Mouse (Mus musculus): ENCODE results near the gene Krtap19-2. TPM values are rescaled to one million over a fixed set of nuclear protein-coding genes. Genes with fewer than 3 reads are reported as not detected.

The Krtap19-2 gene
- polyA plus RNA-seq, 1 experiment from 2014 or later: not detected

GRCm38 (mm10) chr16:88847363-88847762, 26.7 kb downstream of the Krtap19-2 start:
- DNase-seq (ENCODE audit: low spot score) (no peak), ATAC-seq (ENCODE audit: low FRiP score) (no peak)
- no peaks in the 10 kb centered on the region for H3K4me1 ChIP-seq (replicated peaks; ENCODE audit: control insufficient read depth, insufficient read depth, low read length)

GRCm38 (mm10) chr16:88826978-88827377, 47.1 kb downstream of the Krtap19-2 start:
- 58% methylated on average over 3 of the region's 3 CpGs for WGBS
- H3K4me3 ChIP-seq (ENCODE audit: low read depth, low read length): no peak overlapping the region

More at GRCm38 (mm10) chr16:88847363-88847762, 26.7 kb downstream of the Krtap19-2 start:
- Histone ChIP-seq H3K9ac (ENCODE audit: low read depth, low read length) (no peak overlapping the region), H3K4me3 (ENCODE audit: low read depth, low read length) (no peak overlapping the region), H3K27ac (ENCODE audit: low read depth, low read length) (no peak overlapping the region), H3K27me3 (ENCODE audit: control insufficient read depth, insufficient read depth, low read length) (no peaks in the 10 kb centered on the region), H3K9me3 (ENCODE audit: control insufficient read depth, low read length) (no peaks in the 10 kb centered on the region), H3K4me2 (replicated peaks; ENCODE audit: low read depth, low read length) (no peak overlapping the region), H3K36me3 (ENCODE audit: control insufficient read depth, insufficient read depth, low read length) (no peaks in the 10 kb centered on the region)
- WGBS: 97% methylated on average over 1 of the region's 1 CpGs

DNA sequence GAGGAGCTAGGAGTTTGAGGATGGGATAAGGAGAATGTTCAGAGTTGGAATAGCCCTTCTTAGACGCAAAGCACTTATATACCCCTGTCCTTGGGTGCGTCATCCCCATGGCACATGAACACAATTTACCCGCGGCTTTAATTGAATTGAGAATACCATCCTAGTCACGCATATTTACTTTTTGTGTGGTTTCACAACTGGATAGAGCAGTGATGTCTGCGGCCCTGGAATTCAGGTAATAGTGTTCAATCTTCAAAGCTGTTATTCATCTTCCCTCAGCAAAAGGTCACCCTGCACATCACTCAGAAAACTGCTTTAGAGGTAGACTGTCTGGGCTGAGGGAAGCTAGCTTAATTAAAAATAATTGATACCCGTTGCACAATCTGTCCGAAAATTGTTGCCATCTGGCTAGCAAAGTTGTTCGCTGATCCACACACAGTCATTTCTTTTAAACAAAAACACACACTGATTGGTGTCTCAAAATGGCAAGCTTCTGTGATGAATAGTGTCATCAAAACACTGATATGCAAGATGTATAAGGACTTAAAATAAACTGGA, 47.9 kb downstream of the Krtap19-2 start, which contains the start of gene Krtap14:
TSS of gene Krtap14 (minus strand) at position 51 of the 558 bp plus-strand sequence.
- no peak within 1 kb of the TSS for H3K4me2 ChIP-seq (replicated peaks; ENCODE audit: low read depth, low read length)
- no peak within 1 kb of the TSS for H3K27ac ChIP-seq (ENCODE audit: low read depth, low read length)
- H3K27me3 ChIP-seq (ENCODE audit: control insufficient read depth, insufficient read depth, low read length): no peaks in the 10 kb centered on the region
- DNase-seq (ENCODE audit: low spot score) (no peak), ATAC-seq (ENCODE audit: low FRiP score) (no peak)
- H3K9me3 ChIP-seq (ENCODE audit: control insufficient read depth, low read length): no peaks in the 10 kb centered on the region
- no peaks in the 10 kb centered on the region for H3K36me3 ChIP-seq (ENCODE audit: control insufficient read depth, insufficient read depth, low read length)
- H3K4me3 ChIP-seq (ENCODE audit: low read depth, low read length): no peak within 1 kb of the TSS
- 84% methylated on average over 9 of the region's 9 CpGs for WGBS
- no peaks in the 10 kb centered on the region for H3K4me1 ChIP-seq (replicated peaks; ENCODE audit: control insufficient read depth, insufficient read depth, low read length)
- no peak within 1 kb of the TSS for H3K9ac ChIP-seq (ENCODE audit: low read depth, low read length)

More at GRCm38 (mm10) chr16:88826978-88827377, 47.1 kb downstream of the Krtap19-2 start:
- ATAC-seq (ENCODE audit: low FRiP score) (no peak), DNase-seq (ENCODE audit: low spot score) (no peak)
- H3K36me3 ChIP-seq (ENCODE audit: control insufficient read depth, insufficient read depth, low read length): no peaks in the 10 kb centered on the region
- no peaks in the 10 kb centered on the region for H3K27me3 ChIP-seq (ENCODE audit: control insufficient read depth, insufficient read depth, low read length)
- no peaks in the 10 kb centered on the region for H3K4me1 ChIP-seq (replicated peaks; ENCODE audit: control insufficient read depth, insufficient read depth, low read length)
- H3K27ac ChIP-seq (ENCODE audit: low read depth, low read length): no peak overlapping the region
- H3K9me3 ChIP-seq (ENCODE audit: control insufficient read depth, low read length): no peaks in the 10 kb centered on the region
- no peak overlapping the region for H3K9ac ChIP-seq (ENCODE audit: low read depth, low read length)
- H3K4me2 ChIP-seq (replicated peaks; ENCODE audit: low read depth, low read length): no peak overlapping the region

DNA sequence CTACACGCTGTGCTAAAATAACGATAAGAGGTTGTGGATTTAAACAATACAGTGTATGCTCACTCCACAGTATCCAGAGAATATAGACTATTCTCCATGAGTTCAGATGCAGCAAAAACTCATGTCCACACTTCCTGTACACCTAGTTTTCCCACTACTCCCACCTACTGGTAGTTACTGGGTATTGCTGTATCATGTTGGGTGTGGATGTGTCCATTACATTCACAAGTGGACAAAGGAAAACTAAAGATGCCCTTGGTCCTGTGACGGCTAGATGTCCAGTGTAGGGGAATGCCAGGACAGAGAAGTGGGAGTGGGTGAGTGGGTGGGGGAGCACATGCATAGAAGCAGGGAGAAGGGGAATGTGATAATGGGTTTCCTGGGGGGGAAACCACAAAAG, 50.3 kb downstream of the Krtap19-2 start:
- no peaks in the 10 kb centered on the region for H3K9me3 ChIP-seq (ENCODE audit: control insufficient read depth, low read length)
- ATAC-seq (ENCODE audit: low FRiP score) (peak; percentile 52; the same call in 1 of the 2 replicates), DNase-seq (ENCODE audit: low spot score) (peak; percentile 35)
- H3K9ac ChIP-seq (ENCODE audit: low read depth, low read length): no peak overlapping the region
- no peaks in the 10 kb centered on the region for H3K36me3 ChIP-seq (ENCODE audit: control insufficient read depth, insufficient read depth, low read length)
- H3K27ac ChIP-seq (ENCODE audit: low read depth, low read length): no peak overlapping the region
- WGBS: 82% methylated on average over 3 of the region's 3 CpGs
- H3K4me1 ChIP-seq (replicated peaks; ENCODE audit: control insufficient read depth, insufficient read depth, low read length): no peaks in the 10 kb centered on the region
- no peaks in the 10 kb centered on the region for H3K27me3 ChIP-seq (ENCODE audit: control insufficient read depth, insufficient read depth, low read length)
- H3K4me3 ChIP-seq (ENCODE audit: low read depth, low read length): no peak overlapping the region
- no peak overlapping the region for H3K4me2 ChIP-seq (replicated peaks; ENCODE audit: low read depth, low read length)

Other genes starting within 250 kb of the Krtap19-2 start
- gene 2310079G19Rik, start 246.6 kb downstream of the Krtap19-2 start, polyA plus RNA-seq (2014; fragmentation: Nextera tagmentation; extraction: Ambion mirVana): not detected in 2 replicates
- not detected in 2 replicates for gene Krtap26-1, start 226.5 kb downstream of the Krtap19-2 start, polyA plus RNA-seq (2014; fragmentation: Nextera tagmentation; extraction: Ambion mirVana)
- gene Krtap27-1, start 202.6 kb downstream of the Krtap19-2 start, polyA plus RNA-seq (2014; fragmentation: Nextera tagmentation; extraction: Ambion mirVana): not detected in 2 replicates
- gene 2310061N02Rik, start 166.3 kb downstream of the Krtap19-2 start, polyA plus RNA-seq (2014; fragmentation: Nextera tagmentation; extraction: Ambion mirVana): not detected in 2 replicates
- not detected in 2 replicates for gene Krtap13-1, start 145.4 kb downstream of the Krtap19-2 start, polyA plus RNA-seq (2014; fragmentation: Nextera tagmentation; extraction: Ambion mirVana)
- not detected in 2 replicates for gene Krtap13, start 122.6 kb downstream of the Krtap19-2 start, polyA plus RNA-seq (2014; fragmentation: Nextera tagmentation; extraction: Ambion mirVana)
- gene 2310034C09Rik, start 115.4 kb downstream of the Krtap19-2 start, polyA plus RNA-seq (2014; fragmentation: Nextera tagmentation; extraction: Ambion mirVana): not detected in 2 replicates
- not detected in 2 replicates for gene 2310057N15Rik, start 100.1 kb downstream of the Krtap19-2 start, polyA plus RNA-seq (2014; fragmentation: Nextera tagmentation; extraction: Ambion mirVana)
- gene Gm5965, start 96.4 kb downstream of the Krtap19-2 start, polyA plus RNA-seq (2014; fragmentation: Nextera tagmentation; extraction: Ambion mirVana): not detected in 2 replicates
- gene Gm20741, start 62.0 kb downstream of the Krtap19-2 start, polyA plus RNA-seq (2014; fragmentation: Nextera tagmentation; extraction: Ambion mirVana): not detected in 2 replicates
- not detected in 2 replicates for gene Krtap15, start 54.1 kb downstream of the Krtap19-2 start, polyA plus RNA-seq (2014; fragmentation: Nextera tagmentation; extraction: Ambion mirVana)
- not detected in 2 replicates for gene Krtap14, start 48.1 kb downstream of the Krtap19-2 start, polyA plus RNA-seq (2014; fragmentation: Nextera tagmentation; extraction: Ambion mirVana)
- gene Krtap19-1, start 4.9 kb downstream of the Krtap19-2 start, polyA plus RNA-seq (2014; fragmentation: Nextera tagmentation; extraction: Ambion mirVana): not detected in 2 replicates
- gene Krtap19-3, start 3.8 kb upstream of the Krtap19-2 start, polyA plus RNA-seq (2014; fragmentation: Nextera tagmentation; extraction: Ambion mirVana): not detected in 2 replicates
- not detected in 2 replicates for gene Krtap19-4, start 10.8 kb upstream of the Krtap19-2 start, polyA plus RNA-seq (2014; fragmentation: Nextera tagmentation; extraction: Ambion mirVana)
- not detected in 2 replicates for gene Krtap19-5, start 22.2 kb upstream of the Krtap19-2 start, polyA plus RNA-seq (2014; fragmentation: Nextera tagmentation; extraction: Ambion mirVana)
- gene Krtap19-9b, start 58.0 kb upstream of the Krtap19-2 start, polyA plus RNA-seq (2014; fragmentation: Nextera tagmentation; extraction: Ambion mirVana): not detected in 2 replicates
- not detected in 2 replicates for gene Krtap16-3, start 88.6 kb upstream of the Krtap19-2 start, polyA plus RNA-seq (2014; fragmentation: Nextera tagmentation; extraction: Ambion mirVana)
- gene Krtap22-2, start 136.5 kb upstream of the Krtap19-2 start, polyA plus RNA-seq (2014; fragmentation: Nextera tagmentation; extraction: Ambion mirVana): not detected in 2 replicates
- gene Gm10229, start 141.0 kb upstream of the Krtap19-2 start, polyA plus RNA-seq (2014; fragmentation: Nextera tagmentation; extraction: Ambion mirVana): not detected in 2 replicates
- gene Krtap6-1, start 157.4 kb upstream of the Krtap19-2 start, polyA plus RNA-seq (2014; fragmentation: Nextera tagmentation; extraction: Ambion mirVana): not detected in 2 replicates
- not detected in 2 replicates for gene Gm10228, start 167.2 kb upstream of the Krtap19-2 start, polyA plus RNA-seq (2014; fragmentation: Nextera tagmentation; extraction: Ambion mirVana)
- gene Krtap6-5, start 173.6 kb upstream of the Krtap19-2 start, polyA plus RNA-seq (2014; fragmentation: Nextera tagmentation; extraction: Ambion mirVana): not detected in 2 replicates
- gene 1110025L11Rik, start 189.7 kb upstream of the Krtap19-2 start, polyA plus RNA-seq (2014; fragmentation: Nextera tagmentation; extraction: Ambion mirVana): not detected in 2 replicates
- gene Krtap6-3, start 209.7 kb upstream of the Krtap19-2 start, polyA plus RNA-seq (2014; fragmentation: Nextera tagmentation; extraction: Ambion mirVana): not detected in 2 replicates

All from hindbrain, embryonic 11.5 days (tissue).